Mouse (Mus musculus) megakaryocyte, embryonic 14.5 days (primary cell): ENCODE measurements around the gene Pcp2. TPM values are rescaled to one million over a fixed set of nuclear protein-coding genes. Genes with fewer than 3 reads are reported as not detected.
A peak's percentile ranks its signal among the peaks of the same experiment; 100 is the strongest.
"Not testable (repeated sequence)": the region's sequence is repeated elsewhere in the genome, so short reads cannot be mapped to it uniquely, and the experiment has no call there.

Source experiments
- H3K27me3 ChIP-seq: replicated peaks from 2 replicates; pipeline ENCODE3; 2012; ENCODE audit warnings: inconsistent platforms
- H3K36me3 ChIP-seq: replicated peaks from 2 replicates; pipeline ENCODE3; 2012; ENCODE audit warnings: low read length, inconsistent platforms, mixed read lengths
- H3K4me1 ChIP-seq: 2 replicates; pipeline ENCODE4 v1.6.1; 2012; ENCODE audit warnings: inconsistent platforms
- H3K4me3 ChIP-seq: replicated peaks from 2 replicates; pipeline ENCODE3; 2012; ENCODE audit warnings: moderate library complexity, mild to moderate bottlenecking, inconsistent platforms
- H3K9me3 ChIP-seq: 2 replicates; pipeline ENCODE4 v1.6.1; 2012; ENCODE audit warnings: inconsistent platforms
- FLI1 ChIP-seq: IDR thresholded peaks from 2 replicates; pipeline ENCODE4 v1.6.1; 2012; ENCODE audit warnings: low read length, inconsistent platforms, mixed read lengths
- GATA1 ChIP-seq: IDR thresholded peaks from 3 replicates; pipeline ENCODE4 v1.6.1; 2012; ENCODE audit warnings: mixed read lengths, low read length, inconsistent platforms, borderline replicate concordance
- polyA plus RNA-seq: library from polyadenylated mRNA; stranded (reverse); fragments of >175 nt; gene quantifications from 2 replicates; pipeline ENCODE4 v1.2.3, GENCODE M21; 2012; ENCODE audit warnings: low replicate concordance; ENCODE audit not compliant: insufficient read depth

Gene Pcp2
- polyA plus RNA-seq, 1 experiment = not detected

DNA sequence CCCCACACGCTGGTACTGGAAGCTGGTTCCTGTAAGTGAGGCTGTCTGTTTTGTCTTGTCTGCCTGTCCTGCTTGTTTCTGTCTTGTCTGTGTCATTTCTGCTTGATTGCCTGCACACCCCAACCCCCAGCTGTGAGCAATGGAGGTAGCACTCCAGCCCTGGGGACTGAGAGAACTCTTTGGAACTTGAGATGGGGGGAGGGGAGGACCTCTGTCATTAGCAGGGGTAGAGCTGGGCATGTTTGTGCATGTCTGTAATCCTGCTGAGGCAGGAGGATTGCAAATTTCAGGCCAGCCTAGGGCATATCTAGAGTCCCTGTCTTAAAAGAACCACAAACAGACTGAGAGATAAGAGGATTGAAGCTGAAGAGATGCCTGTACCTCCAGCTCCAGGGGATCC lies 26.1 kb downstream of the Pcp2 start:
- no peaks in the 10 kb centered on the region for H3K36me3 ChIP-seq
- no peak for TF ChIP-seq FLI1
- TF ChIP-seq GATA1 = no peak
- H3K4me1 ChIP-seq = peaks cover 14% of the 10 kb centered on the region
- H3K9me3 ChIP-seq = no peaks in the 10 kb centered on the region
- no peak overlapping the region for H3K4me3 ChIP-seq
- peaks cover 41% of the 10 kb centered on the region for H3K27me3 ChIP-seq

DNA sequence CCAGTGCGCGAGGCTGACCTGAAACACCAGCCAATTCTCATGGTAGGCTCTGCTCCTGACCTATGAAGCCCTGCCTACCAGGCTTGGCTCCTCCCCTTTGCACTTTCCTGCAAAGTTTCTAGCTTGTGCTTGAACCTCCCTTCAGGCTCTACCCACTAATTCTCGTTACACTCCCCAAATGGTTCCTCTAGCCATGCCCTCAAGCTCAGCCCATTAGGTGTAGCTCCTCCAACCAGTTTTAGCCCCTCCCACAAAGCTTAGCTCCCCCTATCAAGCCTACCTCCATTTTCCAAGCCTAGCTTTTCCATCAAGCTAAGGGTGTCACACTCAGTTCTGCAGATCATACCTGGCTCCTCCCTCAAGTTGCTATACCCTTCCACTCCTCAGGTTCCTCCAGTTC lies 27.3 kb downstream of the Pcp2 start:
- H3K27me3 ChIP-seq = peaks cover 40% of the 10 kb centered on the region
- TF ChIP-seq FLI1 (no peak), GATA1 (no peak)
- peaks cover 22% of the 10 kb centered on the region for H3K4me1 ChIP-seq
- no peaks in the 10 kb centered on the region for H3K36me3 ChIP-seq
- no peak overlapping the region for H3K4me3 ChIP-seq
- H3K9me3 ChIP-seq = no peaks in the 10 kb centered on the region

DNA sequence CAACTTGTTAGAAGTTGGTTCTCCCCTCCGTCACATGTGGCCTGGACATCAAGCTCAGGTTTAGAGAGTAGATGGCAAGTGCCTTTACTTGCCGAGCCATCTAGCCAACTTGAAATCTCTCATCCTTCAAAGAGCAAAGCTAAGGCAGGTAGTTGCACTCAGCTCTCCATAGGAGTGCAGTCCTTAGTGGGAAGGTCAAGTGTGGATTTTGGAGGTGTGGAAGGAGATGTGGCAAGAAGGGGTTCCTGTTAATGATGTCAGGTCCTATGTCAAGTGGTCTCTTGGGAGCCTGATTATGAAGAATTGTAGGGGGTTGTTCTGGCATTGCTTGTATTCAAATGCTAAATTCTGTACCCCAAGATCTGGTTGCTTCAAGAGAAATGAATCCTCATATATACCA lies 30.9 kb downstream of the Pcp2 start:
- no peak for TF ChIP-seq FLI1
- no peak for TF ChIP-seq GATA1
- Histone ChIP-seq H3K27me3 (peaks cover 33% of the 10 kb centered on the region), H3K4me1 (peaks cover 26% of the 10 kb centered on the region), H3K36me3 (no peaks in the 10 kb centered on the region), H3K4me3 (no peak overlapping the region), H3K9me3 (no peaks in the 10 kb centered on the region)

DNA sequence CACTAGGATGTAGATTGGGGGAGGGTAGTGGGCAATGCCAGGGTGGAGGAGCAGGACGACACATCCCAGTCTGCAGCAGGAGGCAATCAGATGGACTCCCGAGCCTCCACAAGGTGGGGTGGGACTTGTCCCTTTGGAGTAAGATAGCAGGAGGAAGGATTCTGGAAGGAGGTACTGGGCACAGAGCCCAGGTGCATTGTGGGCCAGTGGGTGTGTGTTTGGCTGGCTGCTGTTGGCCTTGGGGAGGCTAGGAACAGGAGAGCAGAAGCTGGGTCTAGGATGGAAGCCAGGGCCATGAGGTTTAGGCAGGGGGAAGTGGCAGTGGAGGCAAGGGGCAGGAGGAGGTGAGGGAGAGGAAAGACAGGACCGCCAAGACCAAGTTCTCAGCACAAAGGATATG lies 31.9 kb downstream of the Pcp2 start:
- H3K4me1 ChIP-seq = peaks cover 17% of the 10 kb centered on the region
- no peaks in the 10 kb centered on the region for H3K9me3 ChIP-seq
- H3K36me3 ChIP-seq = no peaks in the 10 kb centered on the region
- peaks cover 29% of the 10 kb centered on the region for H3K27me3 ChIP-seq
- TF ChIP-seq GATA1 (no peak), FLI1 (no peak)
- H3K4me3 ChIP-seq = no peak overlapping the region

DNA sequence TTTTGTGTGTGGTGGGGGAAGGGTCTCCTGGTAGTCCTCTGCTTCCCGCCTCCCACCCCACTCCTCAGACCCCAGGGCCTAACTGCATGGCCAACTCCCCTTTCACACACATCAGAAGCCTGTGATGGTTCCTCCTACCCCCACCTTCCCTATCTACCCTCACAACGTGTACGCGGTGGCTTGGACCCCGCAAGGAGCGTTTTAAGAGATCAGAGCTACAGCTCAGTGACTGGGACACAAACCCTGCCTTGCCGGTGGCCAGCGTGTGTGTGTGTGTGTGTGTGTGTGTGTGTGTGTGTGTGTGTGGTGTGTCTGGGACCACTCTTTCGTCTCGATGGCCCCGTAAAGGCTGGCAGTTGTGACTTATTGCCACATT lies 37.1 kb downstream of the Pcp2 start:
- no peak for TF ChIP-seq FLI1
- no peak for TF ChIP-seq GATA1
- peak overlapping the region; percentile 90 for H3K4me3 ChIP-seq

DNA sequence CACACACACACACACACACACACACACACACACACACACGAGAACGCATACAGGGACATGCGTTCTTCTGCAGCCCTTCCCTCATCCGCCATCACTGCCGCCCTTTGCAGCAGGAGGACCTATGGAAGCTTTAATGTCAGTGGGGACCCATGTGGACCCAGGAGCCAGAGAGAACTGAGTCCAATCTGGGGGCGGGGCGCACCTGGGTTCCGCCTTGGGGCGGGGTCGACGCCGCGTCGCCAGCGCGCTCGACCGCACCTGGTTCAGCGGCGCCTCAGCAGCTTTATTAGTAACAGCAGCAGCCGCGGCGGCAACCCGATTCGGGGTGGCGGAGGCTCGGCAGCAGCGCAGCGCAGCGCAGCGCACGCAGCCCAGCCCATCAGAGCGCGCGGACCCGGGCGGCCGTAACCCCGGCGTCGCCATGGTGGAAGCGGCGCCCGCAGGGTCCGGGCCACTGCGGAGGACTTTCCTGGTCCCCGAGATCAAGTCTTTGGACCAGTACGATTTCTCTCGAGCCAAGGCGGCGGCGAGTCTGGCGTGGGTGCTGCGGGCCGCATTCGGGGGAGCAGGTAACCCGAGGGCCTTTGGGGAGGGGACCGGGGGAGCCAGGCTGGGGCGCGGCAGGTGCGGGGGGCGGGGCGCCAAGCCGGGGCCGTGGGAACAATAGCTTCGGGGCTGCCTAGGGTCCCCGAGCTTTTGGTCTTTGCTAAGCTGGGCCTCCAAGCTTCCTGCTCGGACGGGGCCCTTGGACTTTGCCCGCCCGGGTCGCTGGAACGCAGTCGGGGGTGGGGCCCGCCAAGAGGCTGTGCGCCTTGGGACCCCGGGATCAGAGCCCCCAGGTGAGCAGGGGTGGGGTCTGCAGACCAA lies 37.7 kb downstream of the Pcp2 start:
- TF ChIP-seq GATA1 (no peak), FLI1 (no peak)
- Histone ChIP-seq H3K27me3 (peaks cover 31% of the 10 kb centered on the region), H3K36me3 (no peaks in the 10 kb centered on the region), H3K4me3 (peak overlapping the region; percentile 90), H3K4me1 (peaks cover 13% of the 10 kb centered on the region), H3K9me3 (no peaks in the 10 kb centered on the region)

More for the DNA sequence above, 37.1 kb downstream of the Pcp2 start:
- Histone ChIP-seq H3K36me3 (no peaks in the 10 kb centered on the region), H3K9me3 (no peaks in the 10 kb centered on the region), H3K27me3 (peaks cover 36% of the 10 kb centered on the region), H3K4me1 (peaks cover 18% of the 10 kb centered on the region)

DNA sequence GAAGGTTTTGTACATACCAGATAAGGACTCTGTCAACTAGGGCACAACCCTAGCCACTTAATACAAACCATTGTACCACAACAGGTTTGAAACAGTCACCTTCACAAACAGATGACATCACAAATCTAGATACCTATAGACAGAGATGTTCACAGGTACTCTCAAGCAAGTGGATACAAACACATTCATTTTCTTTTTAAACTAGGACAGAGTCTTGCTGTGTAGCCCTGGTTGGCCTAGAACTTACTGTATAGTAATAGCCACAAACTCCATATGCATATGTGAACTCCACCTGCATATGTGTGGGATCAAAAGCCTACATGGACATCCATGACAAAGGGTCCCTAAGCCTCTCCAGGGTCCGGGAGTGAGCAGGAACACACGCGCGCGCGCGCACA lies 38.4 kb downstream of the Pcp2 start, which contains the start of gene Camsap3:
Camsap3 (plus strand) TSS at position 301 of the 398 bp plus-strand sequence.
- H3K27me3 ChIP-seq = peaks cover 31% of the 10 kb centered on the region
- H3K4me3 ChIP-seq = peak within 1 kb of the TSS; percentile 90
- H3K4me1 ChIP-seq = peaks cover 13% of the 10 kb centered on the region
- H3K36me3 ChIP-seq = no peaks in the 10 kb centered on the region
- no peak for TF ChIP-seq FLI1
- no peak for TF ChIP-seq GATA1
- H3K9me3 ChIP-seq = no peaks in the 10 kb centered on the region

DNA sequence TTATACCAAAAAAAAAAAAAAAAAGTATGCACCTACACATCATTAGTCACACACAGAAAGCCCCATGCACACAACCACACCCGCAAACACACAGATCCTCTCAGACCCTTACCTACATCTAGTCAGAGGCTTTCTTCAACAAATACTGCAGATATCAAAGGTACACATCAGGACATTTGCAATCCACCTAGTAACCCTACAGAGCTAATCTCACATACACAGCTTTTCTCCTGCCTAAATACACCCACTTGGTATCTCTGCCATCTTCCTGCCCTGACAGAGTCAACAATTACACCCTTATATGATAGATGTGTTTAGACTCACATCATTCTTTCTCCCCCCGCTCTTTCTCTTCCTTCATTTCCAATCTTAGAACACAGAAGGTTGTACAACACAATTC lies 38.9 kb downstream of the Pcp2 start:
- Histone ChIP-seq H3K9me3 (no peaks in the 10 kb centered on the region), H3K27me3 (peaks cover 31% of the 10 kb centered on the region), H3K4me3 (no peak overlapping the region), H3K4me1 (peaks cover 13% of the 10 kb centered on the region), H3K36me3 (no peaks in the 10 kb centered on the region)
- TF ChIP-seq GATA1 (no peak), FLI1 (no peak)

DNA sequence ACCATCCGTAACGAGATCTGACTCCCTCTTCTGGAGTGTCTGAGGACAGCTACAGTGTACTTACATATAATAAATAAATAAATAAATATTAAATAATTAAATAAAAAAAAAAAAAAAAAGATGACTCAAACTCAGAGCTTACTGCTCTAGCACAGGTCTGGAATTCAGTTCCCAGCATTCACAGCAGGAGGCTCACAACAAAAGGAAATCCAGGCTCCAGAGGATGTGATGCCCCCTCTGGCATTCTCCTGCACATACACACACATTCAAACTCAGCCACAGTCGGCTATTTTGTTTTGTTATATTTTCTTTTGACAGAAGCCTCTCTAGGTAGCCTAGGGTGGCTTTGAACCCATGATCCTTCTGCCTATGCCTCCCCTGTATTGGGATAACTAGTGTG lies 43.4 kb downstream of the Pcp2 start:
- not testable (repeated sequence) for H3K36me3 ChIP-seq, H3K4me3 ChIP-seq, H3K4me1 ChIP-seq, H3K9me3 ChIP-seq
- peaks cover 27% of the 10 kb centered on the region for H3K27me3 ChIP-seq

DNA sequence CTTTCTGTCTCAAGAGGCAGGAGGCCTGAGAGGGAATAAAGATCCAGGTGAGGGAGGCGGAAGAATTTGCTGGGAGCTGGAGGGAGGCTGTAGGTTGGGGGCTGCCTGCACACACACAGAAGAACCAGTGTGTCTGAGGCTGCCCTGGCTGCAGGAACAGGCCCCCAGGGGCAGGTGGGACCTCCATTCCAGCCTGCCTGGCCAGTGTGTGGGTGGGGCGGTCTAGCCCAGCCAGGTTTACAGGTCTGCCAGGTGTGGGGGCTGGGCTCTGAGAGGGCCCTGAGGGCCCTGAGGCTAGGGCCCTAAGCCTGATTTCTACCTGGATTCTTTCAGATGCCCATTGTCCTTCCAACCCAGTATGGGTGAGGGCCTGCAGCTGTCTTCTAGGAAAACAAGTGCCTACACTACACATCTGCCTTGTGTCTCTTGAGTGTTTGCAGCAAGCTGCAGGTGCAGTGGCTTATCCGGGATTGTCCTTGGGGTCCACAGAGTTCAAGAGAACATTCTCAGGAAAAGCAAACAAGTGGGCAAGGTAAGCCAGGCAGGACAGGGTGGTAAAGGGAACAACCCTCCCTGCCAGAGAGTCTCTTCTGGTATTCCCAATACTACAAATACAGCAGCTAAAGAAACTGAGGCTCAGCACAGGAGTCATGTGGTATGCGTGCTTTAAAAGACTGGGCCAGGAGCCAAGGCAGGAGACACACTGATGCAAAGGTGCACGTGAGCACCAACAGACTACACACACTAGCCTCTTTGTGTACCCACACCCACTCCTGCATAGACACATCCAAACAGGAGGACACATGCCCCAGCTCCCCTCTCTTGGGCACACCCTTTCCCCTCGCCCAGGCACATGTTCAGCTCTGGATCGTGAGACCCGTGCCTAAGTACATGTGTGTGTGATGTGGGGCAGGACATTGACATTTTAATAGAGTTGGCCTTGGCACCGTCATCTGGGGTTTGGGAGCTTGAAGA lies 45.7 kb downstream of the Pcp2 start:
- Histone ChIP-seq H3K4me3 (no peak overlapping the region), H3K9me3 (no peaks in the 10 kb centered on the region), H3K36me3 (no peaks in the 10 kb centered on the region), H3K4me1 (no peaks in the 10 kb centered on the region), H3K27me3 (peaks cover 16% of the 10 kb centered on the region)
- TF ChIP-seq GATA1 = no peak
- no peak for TF ChIP-seq FLI1
